Mouse (Mus musculus): ENCODE measurements at regions not wholly inside any gene's neighbourhood (a gene's known extent, or its start where the extent isn't known, plus 50 kb on each side); places are given as distances from the start of the nearest gene placed in this dataset.

DNA sequence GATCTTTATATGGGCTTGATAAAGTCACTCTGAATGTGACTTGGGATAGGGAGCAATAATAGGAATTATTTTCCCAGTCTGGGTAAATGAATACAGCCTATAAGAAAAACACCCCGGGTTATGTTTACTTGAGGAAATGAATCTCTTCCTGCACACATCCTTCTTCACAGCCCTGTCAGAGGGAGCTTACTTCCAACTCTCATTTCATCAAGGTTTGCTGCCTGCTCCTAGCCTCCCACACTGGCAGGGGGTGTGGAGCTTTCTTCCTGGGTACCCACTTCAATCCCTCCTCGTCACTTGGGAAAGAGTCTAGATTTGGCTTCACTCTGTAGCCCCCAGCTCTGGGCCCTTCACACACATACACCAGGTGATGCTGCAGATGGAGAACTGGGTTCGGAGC is 389.5 kb downstream of the Ajap1 start:
- dilution Hi-C loops (cut with MboI; ENCODE audit: extremely low pct_ligation_motif_present, extremely low pct_unique_long_range_greater_than_20kb, low sequenced_read_pairs) (no loop called here), in situ Hi-C loops (cut with MboI; ENCODE audit: low pct_ligation_motif_present, low pct_unique_long_range_greater_than_20kb, low sequenced_read_pairs) (no loop called here)
- no peak for TF ChIP-seq ETS1 (conservative IDR thresholded peaks at IDR 0.05; ENCODE audit: low read depth, low read length)
- TF ChIP-seq SIN3A (IDR thresholded peaks at IDR 0.05; ENCODE audit: low read length): no peak
- no peak for TF ChIP-seq BHLHE40 (IDR thresholded peaks at IDR 0.05; ENCODE audit: low read depth, low read length)
- TF ChIP-seq IRF4 (IDR thresholded peaks at IDR 0.05; ENCODE audit: low read depth, low read length): no peak
- TF ChIP-seq POLR2AphosphoS2 (IDR thresholded peaks at IDR 0.05; ENCODE audit: low read depth, low read length): no peak
- TF ChIP-seq TBP (conservative IDR thresholded peaks at IDR 0.05; ENCODE audit: low read depth, low read length): no peak
- TF ChIP-seq NELFE (IDR thresholded peaks at IDR 0.05; ENCODE audit: low read depth, low read length): no peak
- no peak for TF ChIP-seq PAX5 (IDR thresholded peaks at IDR 0.05; ENCODE audit: low read length)
- no peak for TF ChIP-seq MXI1 (IDR thresholded peaks at IDR 0.05; ENCODE audit: low read depth, low read length)
- TF ChIP-seq USF2 (conservative IDR thresholded peaks at IDR 0.05; ENCODE audit: low read depth, low read length): no peak
- TF ChIP-seq ZMIZ1 (IDR thresholded peaks at IDR 0.05; ENCODE audit: low read depth, low read length): no peak
- TF ChIP-seq MEF2A (IDR thresholded peaks at IDR 0.05; ENCODE audit: borderline replicate concordance, low read depth, low read length): no peak
- no peak for TF ChIP-seq EP300 (IDR thresholded peaks at IDR 0.05; ENCODE audit: low read length)
- TF ChIP-seq JUND (conservative IDR thresholded peaks at IDR 0.05; ENCODE audit: low read depth, low read length): no peak
- TF ChIP-seq MYC (IDR thresholded peaks at IDR 0.05; ENCODE audit: low read depth, low read length): no peak
- no peak for TF ChIP-seq MAFK (IDR thresholded peaks at IDR 0.05; ENCODE audit: insufficient replicate concordance, low read length)
- no peak for TF ChIP-seq E2F4 (IDR thresholded peaks at IDR 0.05; ENCODE audit: insufficient replicate concordance, low read depth, low read length)
- no peak for TF ChIP-seq USF1 (IDR thresholded peaks at IDR 0.05; ENCODE audit: low read depth, low read length)
- TF ChIP-seq MAX (IDR thresholded peaks at IDR 0.05; ENCODE audit: low read length): no peak
- no peak for DNase-seq (ENCODE audit: extremely low read depth)
- Histone ChIP-seq H3K9me3 (replicated peaks; ENCODE audit: low read length) (peaks cover 85% of the 10 kb centered on the region), H3K79me2 (replicated peaks; ENCODE audit: control insufficient read depth, extremely low read depth, insufficient read depth, poor library complexity, severe bottlenecking) (no peaks in the 10 kb centered on the region), H3K27me3 (replicated peaks) (no peaks in the 10 kb centered on the region), H3K4me3 (replicated peaks in 1 of 3; ENCODE audit: low read depth in 2 of 3, low read length in 2 of 3, poor library complexity in 1 of 3) (no peak overlapping the region), H3K36me3 (replicated peaks in 1 of 2; ENCODE audit: control insufficient read depth in 1 of 2, insufficient read depth in 1 of 2, low read length in 1 of 2) (no peaks in the 10 kb centered on the region), H3K4me1 (ENCODE audit: control insufficient read depth in 1 of 2, insufficient read depth in 2 of 2) (no peaks in the 10 kb centered on the region), H3K9ac (ENCODE audit: insufficient read depth, low read depth) (no peak overlapping the region), H3K27ac (ENCODE audit: insufficient read depth, low read depth) (no peak overlapping the region), H3K4me2 (ENCODE audit: insufficient read depth, low read depth, poor library complexity, severe bottlenecking) (no peak overlapping the region)

DNA sequence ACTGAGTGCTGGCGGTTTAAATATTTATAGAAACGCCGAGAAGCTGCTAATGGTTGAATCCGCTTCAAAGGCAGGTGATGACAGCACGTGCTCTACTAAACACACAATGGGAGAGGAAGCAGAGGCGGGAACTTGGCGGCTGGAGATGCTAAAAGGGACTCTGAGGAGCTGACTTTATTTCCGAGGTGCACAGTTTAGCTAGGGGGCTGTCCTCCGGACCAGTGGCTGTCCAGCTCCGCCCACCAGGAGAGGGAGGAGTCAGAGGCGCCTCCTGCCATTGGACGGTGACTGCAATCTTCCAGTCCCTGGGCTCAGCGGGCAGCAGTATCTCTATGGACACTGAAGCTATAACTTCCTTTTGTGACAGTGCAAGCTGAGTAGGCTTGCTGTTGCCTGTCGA is 400.4 kb downstream of the Ajap1 start:
- Histone ChIP-seq H3K9me3 (replicated peaks; ENCODE audit: low read length) (peaks cover 91% of the 10 kb centered on the region), H3K4me1 (ENCODE audit: control insufficient read depth in 1 of 2, insufficient read depth in 2 of 2) (no peaks in the 10 kb centered on the region), H3K79me2 (replicated peaks; ENCODE audit: control insufficient read depth, extremely low read depth, insufficient read depth, poor library complexity, severe bottlenecking) (no peaks in the 10 kb centered on the region), H3K27me3 (replicated peaks) (no peaks in the 10 kb centered on the region), H3K9ac (ENCODE audit: insufficient read depth, low read depth) (no peak overlapping the region), H3K4me3 (replicated peaks in 1 of 3; ENCODE audit: low read depth in 2 of 3, low read length in 2 of 3, poor library complexity in 1 of 3) (no peak overlapping the region), H3K27ac (ENCODE audit: insufficient read depth, low read depth) (no peak overlapping the region), H3K36me3 (replicated peaks in 1 of 2; ENCODE audit: control insufficient read depth in 1 of 2, insufficient read depth in 1 of 2, low read length in 1 of 2) (no peaks in the 10 kb centered on the region), H3K4me2 (ENCODE audit: insufficient read depth, low read depth, poor library complexity, severe bottlenecking) (no peak overlapping the region)
- no peak for DNase-seq (ENCODE audit: extremely low read depth)
- dilution Hi-C loops (cut with MboI; ENCODE audit: extremely low pct_ligation_motif_present, extremely low pct_unique_long_range_greater_than_20kb, low sequenced_read_pairs): no loop called here
- TF ChIP-seq ZMIZ1 (IDR thresholded peaks at IDR 0.05; ENCODE audit: low read depth, low read length): no peak
- no peak for TF ChIP-seq MEF2A (IDR thresholded peaks at IDR 0.05; ENCODE audit: borderline replicate concordance, low read depth, low read length)
- no peak for TF ChIP-seq MAZ (IDR thresholded peaks at IDR 0.05; ENCODE audit: low read depth, low read length)
- TF ChIP-seq HCFC1 (IDR thresholded peaks at IDR 0.05; ENCODE audit: low read depth, low read length): no peak
- in situ Hi-C loops (cut with MboI; ENCODE audit: low pct_ligation_motif_present, low pct_unique_long_range_greater_than_20kb, low sequenced_read_pairs): no loop called here
